Mouse (Mus musculus) small intestine, adult 2 months (tissue): ENCODE measurements at regions not wholly inside any gene's neighbourhood (a gene's known extent, or its start where the extent isn't known, plus 50 kb on each side); places are given as distances from the start of the nearest gene placed in this dataset.

Experiments used
- H3K27ac ChIP-seq: fragments of 200-500 bp; 2 replicates; pipeline ENCODE4 v1.5.1; 2012; ENCODE audit warnings: low read depth, low read length, control low read depth, inconsistent platforms; ENCODE audit not compliant: insufficient read depth
- H3K27me3 ChIP-seq: fragments of 200-500 bp; 2 replicates; pipeline ENCODE4 v1.6.1; 2012; ENCODE audit warnings: mild to moderate bottlenecking, moderate library complexity, low read length, inconsistent platforms; ENCODE audit not compliant: control insufficient read depth, insufficient read depth
- H3K36me3 ChIP-seq: fragments of 200-500 bp; 2 replicates; pipeline ENCODE4 v1.6.1; 2012; ENCODE audit warnings: mild to moderate bottlenecking, low read length, control low read depth, inconsistent platforms; ENCODE audit not compliant: control insufficient read depth, insufficient read depth
- H3K4me1 ChIP-seq: fragments of 200-500 bp; 2 replicates; pipeline ENCODE4 v1.6.1; 2012; ENCODE audit warnings: low read length, inconsistent platforms, mixed read lengths; ENCODE audit not compliant: control insufficient read depth, insufficient read depth, insufficient read length
- H3K4me3 ChIP-seq: fragments of 200-500 bp; 2 replicates; pipeline ENCODE4 v1.5.1; 2012; ENCODE audit warnings: low read depth, mild to moderate bottlenecking, control low read depth, inconsistent platforms, low read length, moderate library complexity
- CTCF ChIP-seq: fragments of 200-500 bp; IDR thresholded peaks from 2 replicates; pipeline ENCODE4 v1.5.1; 2012; ENCODE audit warnings: low read depth, mild to moderate bottlenecking, control low read depth, inconsistent platforms, low read length, moderate library complexity, mixed read lengths; ENCODE audit not compliant: insufficient replicate concordance, insufficient read length; ENCODE audit errors: extremely low read depth
- POLR2A ChIP-seq: fragments of 200-500 bp; IDR thresholded peaks from 2 replicates; pipeline ENCODE4 v1.6.1; 2012; ENCODE audit warnings: low read depth, mild to moderate bottlenecking, control low read depth, inconsistent platforms, low read length, moderate library complexity
- WGBS: fragments of 180-500 bp; shearing (Covaris S2); methylation state at CpG from one replicate; pipeline ENCODE4 v1.1.7; 2018; 5-methylcytosine and 5-hydroxymethylcytosine counted together

DNA sequence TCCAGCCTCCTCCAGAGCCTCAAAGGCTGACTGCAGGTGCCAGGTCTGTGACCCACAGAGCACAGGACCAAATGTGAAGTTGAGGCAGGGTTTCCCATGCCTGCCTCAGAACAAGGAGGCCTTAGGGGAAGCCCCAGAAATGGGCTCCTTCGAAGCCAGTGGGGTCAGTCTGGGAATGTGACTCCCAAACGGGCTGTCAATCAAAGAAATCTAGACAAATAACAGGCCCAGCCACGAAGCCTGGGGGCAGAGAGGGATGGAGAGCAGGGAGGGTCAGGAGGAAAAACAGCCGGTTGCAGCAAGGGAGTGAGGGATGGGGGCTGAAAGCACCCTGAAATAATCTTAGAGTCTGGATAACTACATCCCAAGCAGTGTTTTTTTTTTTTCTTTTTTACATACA, 50.4 kb upstream of the Pkdcc start:
- 67% methylated on average over 4 of the region's 4 CpGs for WGBS
- Histone ChIP-seq H3K4me3 (no peak overlapping the region), H3K36me3 (no peaks in the 10 kb centered on the region), H3K27ac (no peak overlapping the region), H3K4me1 (no peaks in the 10 kb centered on the region), H3K27me3 (no peaks in the 10 kb centered on the region)
- TF ChIP-seq POLR2A (no peak), CTCF (no peak)

DNA sequence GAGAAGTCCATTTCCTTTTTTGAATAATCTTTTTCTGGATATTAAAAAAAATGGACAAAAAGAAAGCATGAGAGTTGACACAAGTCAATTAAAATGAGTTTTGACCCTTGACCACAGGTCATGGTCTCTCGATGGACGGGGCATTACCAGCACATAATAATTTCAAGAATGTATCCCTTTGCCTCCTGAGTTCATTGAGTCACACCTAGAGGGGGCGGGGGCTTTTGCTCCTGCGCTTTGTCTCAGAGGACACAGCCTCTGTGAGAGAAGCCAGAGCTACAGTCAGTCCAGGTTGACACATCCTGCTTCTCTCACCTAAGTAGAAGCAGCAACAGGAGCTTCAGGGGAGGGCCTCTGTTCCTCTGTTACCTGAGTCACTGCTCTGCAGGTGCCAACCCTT, 50.0 kb upstream of the Pkdcc start:
- Histone ChIP-seq H3K4me1 (no peaks in the 10 kb centered on the region), H3K27ac (no peak overlapping the region), H3K27me3 (no peaks in the 10 kb centered on the region), H3K4me3 (no peak overlapping the region), H3K36me3 (no peaks in the 10 kb centered on the region)
- 72% methylated on average over 4 of the region's 4 CpGs for WGBS
- TF ChIP-seq POLR2A (no peak), CTCF (no peak)
